Mouse (Mus musculus) lung, postnatal 0 days (tissue): ENCODE results near the gene Gk. TPM values are rescaled to one million over a fixed set of nuclear protein-coding genes. Genes with fewer than 3 reads are reported as not detected.
A peak's percentile ranks its signal among the peaks of the same experiment; 100 is the strongest.

Experiments used
- ATAC-seq: fragments of 200-750 bp; cut with Nextera tagmentation; 2 replicates; pipeline ENCODE4 v1.8.0; 2017; ENCODE audit warnings: moderate library complexity
- DNase-seq: peaks from one replicate; pipeline ENCODE4 v3.0.0-alpha.2; 2016; ENCODE audit warnings: low spot score
- H3K27ac ChIP-seq: fragments of 300-500 bp; sonication (generic); 2 replicates; pipeline ENCODE4 v1.5.1; 2014; ENCODE audit warnings: antibody characterized with exemption, mild to moderate bottlenecking, low read length, mixed read lengths
- H3K27me3 ChIP-seq: fragments of 300-500 bp; sonication (generic); replicated peaks from 2 replicates; pipeline ENCODE4 v1.6.1; 2014; ENCODE audit warnings: low read length, mixed read lengths; ENCODE audit not compliant: insufficient read depth
- H3K36me3 ChIP-seq: fragments of 300-500 bp; sonication (generic); 2 replicates; pipeline ENCODE4 v1.6.1; 2014; ENCODE audit warnings: low read length, mixed read lengths; ENCODE audit not compliant: insufficient read depth
- H3K4me1 ChIP-seq: fragments of 300-500 bp; sonication (generic); 2 replicates; pipeline ENCODE4 v1.6.1; 2014; ENCODE audit warnings: antibody characterized with exemption, low read depth, low read length, mixed read lengths; ENCODE audit not compliant: insufficient read depth
- H3K4me2 ChIP-seq: fragments of 300-500 bp; sonication (generic); replicated peaks from 2 replicates; pipeline ENCODE4 v1.6.1; 2014; ENCODE audit warnings: low read depth, mild to moderate bottlenecking, low read length, moderate library complexity, mixed read lengths
- H3K4me3 ChIP-seq: fragments of 300-500 bp; sonication (generic); 2 replicates; pipeline ENCODE4 v1.5.1; 2014; ENCODE audit warnings: low read depth, low read length
- H3K9ac ChIP-seq: fragments of 300-500 bp; sonication (generic); replicated peaks from 2 replicates; pipeline ENCODE4 v1.6.1; 2014; ENCODE audit warnings: low read depth, mild to moderate bottlenecking
- H3K9me3 ChIP-seq: fragments of 300-500 bp; sonication (generic); 2 replicates; pipeline ENCODE4 v1.6.1; 2016; ENCODE audit warnings: low read length, mixed read lengths
- CTCF ChIP-seq: IDR thresholded peaks from 2 replicates; pipeline ENCODE4 v1.5.1; 2016; ENCODE audit warnings: antibody characterized with exemption, mild to moderate bottlenecking
- EP300 ChIP-seq: IDR thresholded peaks from 2 replicates; pipeline ENCODE4 v1.6.1; 2016; ENCODE audit warnings: antibody characterized with exemption, mild to moderate bottlenecking, control low read depth
- WGBS: fragments of 180-500 bp; shearing (Covaris S2); extraction: QIAGEN DNeasy Blood & Tissue Kit; methylation state at CpG from one replicate; pipeline ENCODE4 v1.1.7; 2014; 5-methylcytosine and 5-hydroxymethylcytosine counted together
- polyA plus RNA-seq: library from polyadenylated mRNA; unstranded; fragments of >200 nt; fragmentation: Nextera tagmentation; extraction: Ambion mirVana; gene quantifications from 2 replicates; pipeline ENCODE4 v1.2.1, GENCODE M21; 2015

Gk gene
- polyA plus RNA-seq, 1 experiment from 2014 or later: 8.7 TPM

DNA sequence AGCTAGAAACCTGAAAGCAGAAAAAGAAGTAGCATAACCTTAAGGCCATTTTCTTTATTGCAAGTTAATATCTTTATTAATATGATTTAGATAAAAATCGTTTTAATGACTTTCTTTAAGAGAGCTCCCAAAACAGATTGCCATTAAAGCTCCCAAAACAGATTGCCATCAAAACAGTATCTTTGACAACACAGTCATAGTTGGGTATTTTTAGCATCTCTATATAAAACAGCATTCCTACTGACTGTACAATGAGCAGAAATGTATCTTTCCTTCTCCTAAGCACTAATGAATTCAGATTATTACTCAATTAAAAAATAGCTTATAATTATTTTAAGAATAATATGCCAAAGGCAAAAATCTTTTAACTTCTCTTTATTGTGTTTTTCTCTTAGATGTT, 94.5 kb downstream of the Gk start:
- H3K27me3 ChIP-seq: no peaks in the 10 kb centered on the region
- no peak overlapping the region for H3K9ac ChIP-seq
- H3K4me2 ChIP-seq: no peak overlapping the region
- H3K27ac ChIP-seq: no peak overlapping the region
- WGBS: 52% methylated on average over 1 of the region's 1 CpGs
- H3K36me3 ChIP-seq: no peaks in the 10 kb centered on the region
- no peaks in the 10 kb centered on the region for H3K9me3 ChIP-seq
- ATAC-seq: no peak
- no peaks in the 10 kb centered on the region for H3K4me1 ChIP-seq
- TF ChIP-seq EP300 (no peak), CTCF (no peak)
- DNase-seq: no peak
- no peak overlapping the region for H3K4me3 ChIP-seq

DNA sequence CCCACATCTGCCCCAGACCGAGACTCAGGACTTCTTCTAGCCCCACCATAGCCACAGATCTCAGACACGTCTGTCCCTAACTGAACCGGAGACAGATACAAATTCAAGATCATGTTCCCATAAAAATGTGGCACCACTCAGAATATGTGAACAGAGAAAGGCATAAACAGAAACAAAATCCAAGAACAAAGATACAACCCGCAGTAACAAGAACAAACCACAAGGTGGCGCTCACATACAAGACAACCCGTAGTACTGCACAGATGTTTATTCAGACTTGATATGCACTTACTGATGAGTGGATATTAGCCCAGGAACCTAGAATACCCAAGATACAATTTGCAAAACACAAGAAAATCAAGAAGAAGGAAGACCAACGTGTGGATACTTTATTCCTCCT, 99.8 kb downstream of the Gk start:
- DNase-seq: peak; percentile 50
- Histone ChIP-seq H3K27me3 (no peaks in the 10 kb centered on the region), H3K4me2 (no peak overlapping the region), H3K9me3 (no peaks in the 10 kb centered on the region), H3K4me1 (no peaks in the 10 kb centered on the region), H3K27ac (no peak overlapping the region), H3K9ac (no peak overlapping the region), H3K36me3 (no peaks in the 10 kb centered on the region), H3K4me3 (no peak overlapping the region)
- TF ChIP-seq CTCF (peak; percentile 82), EP300 (no peak)
- 16% methylated on average over 7 of the region's 7 CpGs for WGBS
- ATAC-seq: no peak

Other genes with a start within 250 kb of the Gk start
- gene Tab3, start 202.8 kb downstream of the Gk start, polyA plus RNA-seq: 2.3 and 2.7 TPM in 2 replicates
- 0.49 and 0.53 TPM in 2 replicates for gene 5430427O19Rik, start 93.5 kb upstream of the Gk start, polyA plus RNA-seq